ENCODE assay signal across 8 mouse cellular contexts in genomic region chr13:29016145-29016651, GRCm38 (mm10).
DNase-seq lines count a peak whose midpoint lies in the region; ATAC-seq and TF ChIP-seq lines count a peak whose summit lies in the region.

No protein-coding gene starts in this region.

- ATAC-seq in forebrain, embryonic 11.5 days (replicated peaks; ENCODE audit: low FRiP score) = no peak
- ATAC-seq in neural tube, embryonic 12.5 days (ENCODE audit: low FRiP score, low read depth) = peak; percentile 44; the same call in 1 of the 2 replicates
- no peak for ATAC-seq in liver, embryonic 11.5 days (replicated peaks; ENCODE audit: low FRiP score)

- DNase-seq in cerebellum, adult 11-12 months = peak; percentile 62
- DNase-seq in forebrain, embryonic 11.5 days (ENCODE audit: low spot score) = peak; percentile 57
- peak; percentile 22 for DNase-seq in layer of hippocampus, adult 9-10 months (ENCODE audit: low spot score)
- DNase-seq in gastrocnemius, adult 8-10 months (ENCODE audit: low spot score in 2 of 2) = no peak
- no peak for DNase-seq in liver, embryonic 11.5 days (ENCODE audit: low spot score)
- no peak for DNase-seq in thymus, adult 2 months
- no peak for DNase-seq in spleen, postnatal 4 days (ENCODE audit: low spot score in 2 of 2)

- no peak overlapping the region; the same call in 1 of the 2 replicates for H3K27ac ChIP-seq in forebrain, embryonic 11.5 days (ENCODE audit: low read depth, low read length)
- H3K27ac ChIP-seq in neural tube, embryonic 12.5 days = peak overlapping the region; percentile 61
- H3K27ac ChIP-seq in liver, embryonic 11.5 days (ENCODE audit: low read depth, low read length) = no peak overlapping the region
- no peak overlapping the region for H3K27ac ChIP-seq in thymus, adult 2 months (ENCODE audit: control insufficient read depth, insufficient read depth, low read length)

- H3K9ac ChIP-seq in forebrain, embryonic 11.5 days (ENCODE audit: low read length) = no peak overlapping the region
- peak overlapping the region; percentile 6; the same call in 1 of the 2 replicates for H3K9ac ChIP-seq in neural tube, embryonic 12.5 days
- H3K9ac ChIP-seq in liver, embryonic 11.5 days (ENCODE audit: low read depth, low read length) = no peak overlapping the region

- no peaks in the 10 kb centered on the region for H3K9me3 ChIP-seq in forebrain, embryonic 11.5 days (ENCODE audit: control insufficient read depth, low read length)
- no peaks in the 10 kb centered on the region for H3K9me3 ChIP-seq in neural tube, embryonic 12.5 days
- H3K9me3 ChIP-seq in liver, embryonic 11.5 days (ENCODE audit: control insufficient read depth, low read length) = no peaks in the 10 kb centered on the region

- H3K27me3 ChIP-seq in forebrain, embryonic 11.5 days (ENCODE audit: control insufficient read depth, insufficient read depth, low read length) = no peaks in the 10 kb centered on the region
- H3K27me3 ChIP-seq in neural tube, embryonic 12.5 days (replicated peaks) = no peaks in the 10 kb centered on the region
- H3K27me3 ChIP-seq in liver, embryonic 11.5 days (replicated peaks; ENCODE audit: control insufficient read depth, insufficient read depth, low read length) = no peaks in the 10 kb centered on the region
- H3K27me3 ChIP-seq in thymus, adult 2 months (ENCODE audit: control insufficient read depth, insufficient read depth, low read length) = no peaks in the 10 kb centered on the region

- no peak for TF ChIP-seq CTCF in thymus, adult 2 months (IDR thresholded peaks at IDR 0.05; ENCODE audit: borderline replicate concordance, control insufficient read depth, extremely low read depth, insufficient read depth, low read length, poor library complexity)

- no peak overlapping the region for H3K4me3 ChIP-seq in forebrain, embryonic 11.5 days (ENCODE audit: low read depth, low read length)
- no peak overlapping the region; the same call in 1 of the 2 replicates for H3K4me3 ChIP-seq in neural tube, embryonic 12.5 days
- no peak overlapping the region for H3K4me3 ChIP-seq in liver, embryonic 11.5 days (ENCODE audit: low read depth, low read length)
- no peak overlapping the region for H3K4me3 ChIP-seq in thymus, adult 2 months (ENCODE audit: control insufficient read depth, insufficient read depth, low read length)

- TF ChIP-seq POLR2A in thymus, adult 2 months (IDR thresholded peaks at IDR 0.05; ENCODE audit: control insufficient read depth, extremely low read depth, insufficient read depth, low read length, poor library complexity) = no peak

- 75% methylated on average over 25 of the region's 25 CpGs for WGBS in forebrain, embryonic 11.5 days
- WGBS in neural tube, embryonic 12.5 days = 71% methylated on average over 25 of the region's 25 CpGs
- 83% methylated on average over 25 of the region's 25 CpGs for WGBS in liver, embryonic 11.5 days
- 91% methylated on average over 25 of the region's 25 CpGs for WGBS in thymus, adult 2 months

- H3K4me2 ChIP-seq in forebrain, embryonic 11.5 days (ENCODE audit: low read depth, low read length, severe bottlenecking) = 0 out of 2 replicates have a peak overlapping the region, but pooled peaks have one; percentile 21
- peak overlapping the region; percentile 53 for H3K4me2 ChIP-seq in neural tube, embryonic 12.5 days (replicated peaks)
- no peak overlapping the region for H3K4me2 ChIP-seq in liver, embryonic 11.5 days

- H3K4me1 ChIP-seq in forebrain, embryonic 11.5 days (replicated peaks; ENCODE audit: control insufficient read depth, insufficient read depth, low read length) = no peaks in the 10 kb centered on the region
- peaks cover 23% of the 10 kb centered on the region; the same call in 1 of the 2 replicates for H3K4me1 ChIP-seq in neural tube, embryonic 12.5 days
- no peaks in the 10 kb centered on the region for H3K4me1 ChIP-seq in liver, embryonic 11.5 days (replicated peaks; ENCODE audit: control insufficient read depth, insufficient read depth, low read length)
- H3K4me1 ChIP-seq in thymus, adult 2 months (replicated peaks; ENCODE audit: control insufficient read depth, insufficient read depth, low read length) = no peaks in the 10 kb centered on the region

- no peaks in the 10 kb centered on the region for H3K36me3 ChIP-seq in forebrain, embryonic 11.5 days (ENCODE audit: control insufficient read depth, insufficient read depth, low read length)
- H3K36me3 ChIP-seq in neural tube, embryonic 12.5 days = no peaks in the 10 kb centered on the region
- no peaks in the 10 kb centered on the region for H3K36me3 ChIP-seq in liver, embryonic 11.5 days (ENCODE audit: control insufficient read depth, insufficient read depth, low read length)
- H3K36me3 ChIP-seq in thymus, adult 2 months (ENCODE audit: control insufficient read depth, insufficient read depth, low read length) = no peaks in the 10 kb centered on the region

Comparison
In these comparisons a context has a peak if more than half of its experiments do, and no peak if none do; other contexts are left out.
1. DNase-seq: peak in cerebellum, adult 11-12 months (single experiment), forebrain, embryonic 11.5 days (single experiment) and layer of hippocampus, adult 9-10 months (single experiment); none in gastrocnemius, adult 8-10 months (0 of 2), liver, embryonic 11.5 days (single experiment), thymus, adult 2 months (single experiment) and spleen, postnatal 4 days (0 of 2).